ENCODE assay signal across 10 mouse cellular contexts in the genomic region with DNA sequence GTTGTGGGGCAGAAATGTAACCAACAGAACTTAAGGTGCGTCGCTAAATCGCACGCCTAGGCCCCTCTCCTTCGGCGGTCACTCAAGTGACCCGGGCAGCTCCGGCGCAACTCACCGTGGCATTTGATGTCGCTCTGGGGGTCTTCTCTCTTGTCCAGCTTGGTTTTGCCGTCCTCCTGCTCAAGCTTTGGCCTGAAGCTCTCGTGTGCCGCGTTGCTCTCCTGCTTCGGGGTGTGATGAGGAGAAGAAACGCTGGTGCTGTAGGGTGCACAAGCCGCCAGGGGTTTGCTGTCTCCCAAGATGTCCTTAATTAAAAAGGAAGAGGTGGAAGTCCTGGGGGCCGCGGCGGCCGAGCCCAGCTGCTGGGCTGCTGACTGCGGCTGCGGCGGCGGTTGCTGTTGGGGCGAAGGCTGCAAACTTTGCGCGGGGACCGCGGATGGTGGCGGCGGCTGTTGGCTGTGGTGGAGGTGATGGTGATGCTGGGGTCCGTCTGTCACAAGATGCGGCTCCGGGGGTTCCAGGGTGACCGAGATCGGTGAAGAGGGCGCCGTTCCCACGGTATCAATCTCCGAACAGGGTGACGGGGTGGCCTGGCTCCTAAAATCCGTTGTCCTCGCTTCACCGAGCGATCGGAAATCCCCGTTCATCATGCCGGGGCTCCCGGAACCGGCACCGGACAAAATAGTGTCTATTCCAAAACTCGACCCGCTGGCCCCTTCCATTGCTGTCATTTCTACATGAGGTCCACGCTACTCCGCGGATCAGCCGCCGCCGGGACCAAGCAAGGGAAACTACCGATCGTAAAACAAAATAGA. TPM values are rescaled to one million over a fixed set of nuclear protein-coding genes. Genes with fewer than 3 reads are reported as not detected.
DNase-seq lines count a peak whose midpoint lies in the region; ATAC-seq and TF ChIP-seq lines count a peak whose summit lies in the region.
"Had no signal": no experiment of that assay in that cellular context is flagged by ENCODE, and none has a peak within 500 bp of the region (broad histone marks: within the 10 kb centered on the region; RNA-seq: fewer than 3 reads in every experiment).

No protein-coding gene starts in this region.

- WGBS in kidney, embryonic 16.5 days: under 1% methylated on average over 62 of the region's 63 CpGs
- 4% methylated on average over 63 of the region's 63 CpGs for WGBS in kidney, adult 2 months
- WGBS in hindbrain, embryonic 15.5 days: under 1% methylated on average over 63 of the region's 63 CpGs
- 1% methylated on average over 63 of the region's 63 CpGs for WGBS in neural tube, embryonic 15.5 days
- 3% methylated on average over 63 of the region's 63 CpGs for WGBS in lung, adult 2 months

- TF ChIP-seq CTCF in kidney, adult 2 months (conservative IDR thresholded peaks at IDR 0.05; ENCODE audit: insufficient read depth, insufficient read length, low read depth, low read length): no peak
- no peak for TF ChIP-seq CTCF in lung, adult 2 months (IDR thresholded peaks at IDR 0.05; ENCODE audit: insufficient read depth, low read length)

- H3K4me1 ChIP-seq in kidney, embryonic 16.5 days (ENCODE audit: insufficient read depth, low read length): peaks cover 14% of the 10 kb centered on the region
- H3K4me1 ChIP-seq in kidney, adult 2 months (ENCODE audit: control insufficient read depth, insufficient read depth, low read length): no peaks in the 10 kb centered on the region
- H3K4me1 ChIP-seq in hindbrain, embryonic 15.5 days (replicated peaks): peaks cover 15% of the 10 kb centered on the region
- H3K4me1 ChIP-seq in neural tube, embryonic 15.5 days: peaks cover 22% of the 10 kb centered on the region
- no peaks in the 10 kb centered on the region for H3K4me1 ChIP-seq in lung, adult 2 months (ENCODE audit: control insufficient read depth, insufficient read depth, low read length)

- no peaks in the 10 kb centered on the region for H3K36me3 ChIP-seq in kidney, embryonic 16.5 days (ENCODE audit: insufficient read depth, low read length)
- no peaks in the 10 kb centered on the region for H3K36me3 ChIP-seq in kidney, adult 2 months (ENCODE audit: control insufficient read depth, insufficient read depth, low read length)
- no peaks in the 10 kb centered on the region for H3K36me3 ChIP-seq in hindbrain, embryonic 15.5 days
- no peaks in the 10 kb centered on the region for H3K36me3 ChIP-seq in neural tube, embryonic 15.5 days
- H3K36me3 ChIP-seq: G1E had no signal

- ATAC-seq in kidney, embryonic 16.5 days (ENCODE audit: low FRiP score, low TSS enrichment): no peak
- ATAC-seq in hindbrain, embryonic 15.5 days (ENCODE audit: low FRiP score, low read depth): no peak
- ATAC-seq in neural tube, embryonic 15.5 days (ENCODE audit: low FRiP score): no peak
- ATAC-seq in activated CD4-positive, CD25-positive, alpha-beta regulatory T cell, adult 4 months: no peak

- DNase-seq in kidney, adult 2 months: no peak
- peak; percentile 63 for DNase-seq in embryo, embryonic 9.5 days (ENCODE audit: extremely low spot score)
- no peak for DNase-seq in thymus, postnatal 25 days
- no peak for DNase-seq in lung, adult 2 months

- peak overlapping the region; percentile 76; the same call in 1 of the 2 replicates for H3K4me2 ChIP-seq in kidney, embryonic 16.5 days (replicated peaks; ENCODE audit: low read depth, low read length)
- H3K4me2 ChIP-seq in hindbrain, embryonic 15.5 days: peak overlapping the region; percentile 61
- H3K4me2 ChIP-seq in neural tube, embryonic 15.5 days: 0 out of 2 replicates have a peak overlapping the region, but pooled peaks have one; percentile 61

- H3K27me3 ChIP-seq in kidney, embryonic 16.5 days (ENCODE audit: insufficient read depth, low read length): peaks cover 94% of the 10 kb centered on the region
- H3K27me3 ChIP-seq in kidney, adult 2 months (replicated peaks; ENCODE audit: control insufficient read depth, insufficient read depth, low read length): peaks cover 19% of the 10 kb centered on the region
- H3K27me3 ChIP-seq in hindbrain, embryonic 15.5 days: peaks cover 73% of the 10 kb centered on the region
- H3K27me3 ChIP-seq in neural tube, embryonic 15.5 days (replicated peaks): peaks cover 83% of the 10 kb centered on the region

- H3K27ac ChIP-seq in kidney, embryonic 16.5 days (ENCODE audit: low read length): no peak overlapping the region
- H3K27ac ChIP-seq in kidney, adult 2 months (ENCODE audit: insufficient read depth, low read depth, low read length): no peak overlapping the region
- H3K27ac ChIP-seq in hindbrain, embryonic 15.5 days (replicated peaks): no peak overlapping the region
- no peak overlapping the region for H3K27ac ChIP-seq in neural tube, embryonic 15.5 days (replicated peaks)

- no peak for TF ChIP-seq POLR2A in kidney, adult 2 months (IDR thresholded peaks at IDR 0.05; ENCODE audit: low read depth, low read length)
- no peak for TF ChIP-seq POLR2A in lung, adult 2 months (IDR thresholded peaks at IDR 0.05; ENCODE audit: borderline replicate concordance, extremely low read depth, low read depth, low read length)

- no peaks in the 10 kb centered on the region for H3K9me3 ChIP-seq in kidney, embryonic 16.5 days (ENCODE audit: low read length)
- no peaks in the 10 kb centered on the region for H3K9me3 ChIP-seq in hindbrain, embryonic 15.5 days
- H3K9me3 ChIP-seq in neural tube, embryonic 15.5 days (replicated peaks): no peaks in the 10 kb centered on the region

- H3K9ac ChIP-seq in kidney, embryonic 16.5 days (replicated peaks; ENCODE audit: low read length): no peak overlapping the region
- no peak overlapping the region for H3K9ac ChIP-seq in hindbrain, embryonic 15.5 days
- H3K9ac ChIP-seq in neural tube, embryonic 15.5 days (replicated peaks): no peak overlapping the region

- peak overlapping the region; percentile 51; the same call in 1 of the 2 replicates for H3K4me3 ChIP-seq in kidney, embryonic 16.5 days (ENCODE audit: low read length)
- H3K4me3 ChIP-seq in kidney, adult 2 months (ENCODE audit: insufficient read depth, low read depth, low read length): no peak overlapping the region
- peak overlapping the region; percentile 39 for H3K4me3 ChIP-seq in hindbrain, embryonic 15.5 days
- H3K4me3 ChIP-seq in neural tube, embryonic 15.5 days (replicated peaks): peak overlapping the region; percentile 37; the same call in 1 of the 2 replicates
- H3K4me3 ChIP-seq in lung, adult 2 months (replicated peaks; ENCODE audit: extremely low read depth, low read depth, low read length): no peak overlapping the region
- H3K4me3 ChIP-seq: erythroblast, embryonic 14.5 days had no signal

RNA-seq across cellular contexts. Expression of a gene that starts 0.6 kb away (rescaled TPM):
- polyA plus RNA-seq in kidney, embryonic 16.5 days (2015; fragmentation: Nextera tagmentation; extraction: Ambion mirVana): not detected in 2 replicates
- not detected in 2 replicates for polyA plus RNA-seq in kidney, adult 2 months (2012; rRNA removed)
- polyA plus RNA-seq in hindbrain, embryonic 15.5 days (2015; fragmentation: Nextera tagmentation; extraction: Ambion mirVana): 1.6 and 2.2 TPM in 2 replicates
- 1.5 and 1.8 TPM in 2 replicates for polyA plus RNA-seq in neural tube, embryonic 15.5 days (2015; fragmentation: Nextera tagmentation; extraction: Ambion mirVana)
- polyA plus RNA-seq in activated CD4-positive, CD25-positive, alpha-beta regulatory T cell, adult 4 months (2017; shearing (Covaris generic)): not detected
- polyA plus RNA-seq in lung, adult 2 months (2012; rRNA removed): not detected in 2 replicates
- polyA plus RNA-seq: erythroblast, embryonic 14.5 days; G1E had no signal

Comparison
In these comparisons a context has a peak if more than half of its experiments do, and no peak if none do; other contexts are left out.
1. H3K4me3 ChIP-seq: peak in kidney, embryonic 16.5 days (single experiment), hindbrain, embryonic 15.5 days (single experiment) and neural tube, embryonic 15.5 days (single experiment); none in kidney, adult 2 months (single experiment) and lung, adult 2 months (single experiment).
2. Peak in every context shown above with its lines, with median percentiles within 50 percentile points of each other: H3K4me2 ChIP-seq.